Mouse (Mus musculus): ENCODE measurements around the gene Tgfbi. TPM values are rescaled to one million over a fixed set of nuclear protein-coding genes. Genes with fewer than 3 reads are reported as not detected.
A peak's percentile ranks its signal among the peaks of the same experiment; 100 is the strongest.

Tgfbi gene
- total RNA-seq, 2 experiments from 2014 or later: 2.4 to 3.2 TPM

DNA sequence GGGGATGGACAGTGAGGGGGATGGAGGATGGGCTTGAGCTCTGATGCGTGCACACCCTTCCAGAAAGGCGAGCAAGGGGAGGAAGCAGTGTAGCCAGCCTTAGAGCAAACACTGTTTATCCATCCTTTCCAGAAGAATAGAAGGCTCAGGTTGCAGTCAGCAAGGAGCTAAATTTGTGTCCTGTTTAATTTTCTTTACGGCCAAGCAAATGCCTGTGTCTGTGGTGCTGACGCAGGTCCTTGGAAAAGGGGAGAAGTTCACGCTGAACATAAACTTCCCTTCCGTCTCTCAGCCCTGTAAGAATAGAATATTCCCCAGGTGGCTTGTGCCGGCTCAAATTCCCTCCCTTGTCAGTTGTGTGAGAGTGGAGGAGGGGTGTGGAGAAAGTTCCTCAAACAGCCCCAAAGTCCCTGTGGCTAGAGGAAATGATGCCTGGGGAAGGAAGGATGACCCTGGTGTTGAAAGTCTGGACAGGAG lies 24.9 kb downstream of the Tgfbi start:
- DNase-seq (ENCODE audit: low spot score in 2 of 2): no peak

DNA sequence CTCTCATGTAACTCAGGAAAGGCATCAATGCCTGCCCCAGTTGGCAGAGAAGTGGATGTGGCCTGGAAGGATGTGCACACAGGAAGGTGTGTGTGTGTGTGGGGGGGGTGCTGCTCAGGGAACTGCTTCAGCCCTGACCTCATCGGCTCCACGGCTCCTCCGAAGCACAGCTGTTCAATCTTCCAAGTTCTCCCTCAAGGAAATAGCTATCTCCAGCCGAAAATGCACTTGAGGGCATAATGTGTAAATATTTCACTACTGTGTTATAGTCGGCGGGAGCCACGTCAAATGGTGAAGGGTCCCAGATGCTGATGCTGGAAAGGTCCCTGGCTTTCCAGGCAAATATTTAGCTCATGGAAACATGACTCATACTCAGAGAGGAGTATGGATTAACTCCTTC lies 25.6 kb downstream of the Tgfbi start:
- no peak for DNase-seq (ENCODE audit: low spot score in 2 of 2)

DNA sequence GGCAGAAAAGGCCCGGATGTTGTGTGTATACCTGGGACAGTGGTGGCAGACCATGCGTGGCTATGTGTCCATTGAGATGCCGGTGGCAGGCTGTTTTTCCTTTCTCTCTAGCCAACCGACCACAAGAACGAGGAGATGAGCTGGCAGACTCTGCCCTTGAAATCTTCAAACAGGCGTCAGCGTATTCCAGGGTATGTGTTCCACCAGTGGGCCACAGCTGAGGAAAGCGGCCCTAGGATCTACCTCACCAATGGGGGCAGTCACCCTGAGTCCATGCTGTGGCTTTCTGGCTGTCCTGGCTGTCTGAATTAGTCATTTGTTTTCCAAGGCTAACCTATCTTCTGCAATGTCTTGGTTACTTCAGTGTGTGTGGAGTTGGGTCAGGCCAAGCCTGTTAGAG lies 27.7 kb downstream of the Tgfbi start:
- DNase-seq (ENCODE audit: low spot score in 2 of 2): no peak

DNA sequence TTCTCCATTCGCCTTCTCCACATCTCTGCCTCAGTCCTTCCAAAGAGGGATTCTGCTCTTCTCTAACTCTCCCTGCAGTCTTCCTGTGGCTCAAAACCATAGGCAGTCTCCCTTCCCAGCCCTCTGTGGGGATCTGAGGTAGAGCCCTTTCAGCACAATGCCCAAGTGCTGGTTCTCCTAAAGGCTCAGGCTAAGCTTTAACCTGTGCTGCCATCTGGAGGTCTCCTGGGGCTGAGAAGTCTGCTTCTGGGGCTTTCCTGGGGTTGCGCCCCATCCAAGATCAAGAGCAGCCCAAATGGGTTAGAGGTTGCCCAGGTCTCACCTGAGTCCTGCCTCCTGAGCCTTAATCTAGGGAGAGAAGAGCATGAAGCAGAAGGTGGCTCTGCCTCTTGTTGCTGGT lies 32.4 kb downstream of the Tgfbi start:
- peak in 1 of 2 experiments; percentile 20 for DNase-seq (ENCODE audit: low spot score in 2 of 2)

DNA sequence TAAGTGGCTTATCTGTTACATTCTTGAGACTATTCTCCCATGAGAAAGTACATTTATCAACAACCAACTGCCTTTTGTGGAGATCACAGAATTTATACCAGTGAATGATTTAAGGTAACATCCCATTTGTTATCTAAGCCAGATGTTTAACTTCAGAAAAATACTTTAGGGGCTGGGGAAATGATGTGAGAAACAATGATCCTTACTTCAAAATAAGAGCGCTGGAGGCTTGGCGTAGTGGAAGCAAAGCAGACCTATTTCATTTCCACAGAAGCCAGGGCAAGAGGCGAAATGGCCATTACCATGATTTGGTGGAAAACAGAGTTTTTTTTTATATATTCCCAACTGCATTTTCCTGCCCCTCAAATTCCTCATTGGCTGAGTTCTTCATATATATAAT lies 34.7 kb downstream of the Tgfbi start:
- no peak for DNase-seq (ENCODE audit: low spot score in 2 of 2)

DNA sequence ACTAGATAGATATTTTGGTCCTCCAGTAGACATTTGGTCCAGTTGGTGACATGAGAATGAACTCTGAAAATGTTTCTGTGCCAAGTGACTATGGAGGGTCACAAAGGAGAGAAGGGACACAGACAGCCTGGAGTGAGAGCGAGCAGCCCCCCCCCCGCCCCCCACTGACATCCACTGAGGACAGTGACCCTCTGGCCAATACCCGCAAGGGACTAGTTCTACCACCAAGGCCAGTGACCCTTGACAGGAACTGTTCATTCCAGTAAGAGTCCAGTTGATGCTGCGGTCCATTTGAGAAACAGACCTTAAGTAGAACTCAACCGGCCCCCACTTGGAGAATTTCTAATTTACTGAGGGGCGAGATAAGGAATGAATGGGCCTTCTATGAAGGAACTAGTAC lies 36.4 kb downstream of the Tgfbi start:
- DNase-seq (ENCODE audit: low spot score in 2 of 2): no peak

DNA sequence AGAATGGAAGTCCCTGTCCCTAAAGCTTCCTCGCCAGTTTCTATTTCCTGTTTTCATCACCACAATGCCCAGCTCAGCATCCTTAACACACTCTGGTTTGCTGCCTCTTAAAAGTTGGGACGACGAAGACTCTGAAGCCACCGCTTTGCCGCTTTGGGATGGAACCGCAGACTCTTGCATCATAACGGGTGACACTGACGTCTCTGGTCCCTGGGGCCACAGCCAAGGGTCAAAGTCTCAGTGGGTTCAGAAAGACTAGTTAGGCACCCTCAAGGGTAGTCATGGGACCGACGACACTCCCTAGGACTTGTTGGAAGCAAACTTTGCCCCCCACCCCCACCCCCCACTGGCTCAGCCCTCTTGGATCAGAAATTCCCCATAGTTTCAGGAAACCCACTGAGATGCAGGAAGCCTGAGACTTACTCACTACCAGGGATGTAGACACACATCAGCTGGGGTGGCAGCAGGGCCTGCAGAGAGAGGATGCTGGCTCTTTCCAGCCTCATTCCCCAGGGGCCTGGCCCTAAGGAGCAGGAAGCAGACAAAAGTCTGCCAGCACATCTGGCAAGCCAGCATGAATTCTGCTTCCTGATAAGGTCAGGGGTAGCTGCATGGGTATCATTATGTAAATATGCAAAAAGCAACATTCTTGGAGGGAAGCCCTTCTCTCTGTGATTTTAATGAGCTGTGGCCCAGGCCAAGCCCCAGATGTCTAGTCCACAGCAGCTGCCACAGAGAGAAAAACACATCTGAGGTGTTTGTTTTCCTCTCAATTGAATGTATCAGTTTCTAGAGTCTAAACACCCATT lies 38.5 kb downstream of the Tgfbi start:
- DNase-seq (ENCODE audit: low spot score in 2 of 2): no peak

DNA sequence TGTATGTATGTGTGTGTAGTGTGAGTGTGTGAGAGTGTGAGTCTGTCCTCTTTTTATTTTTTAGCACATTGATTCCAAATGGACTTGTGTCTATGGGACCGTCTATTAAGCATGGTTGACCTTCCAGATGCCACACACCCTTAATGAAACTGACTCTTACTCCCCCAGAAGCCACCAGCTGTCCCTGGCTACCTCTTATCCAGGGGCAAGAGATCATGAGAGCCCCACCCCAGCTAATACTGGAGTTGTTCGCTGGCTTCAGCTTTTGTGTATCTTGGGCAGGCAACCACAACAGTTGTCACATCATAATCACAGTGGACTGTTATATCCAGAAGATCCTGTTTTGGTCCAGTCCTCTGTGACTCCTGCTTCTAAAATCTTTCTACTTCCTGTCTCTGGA lies 40.7 kb downstream of the Tgfbi start:
- DNase-seq (ENCODE audit: low spot score in 2 of 2): no peak

DNA sequence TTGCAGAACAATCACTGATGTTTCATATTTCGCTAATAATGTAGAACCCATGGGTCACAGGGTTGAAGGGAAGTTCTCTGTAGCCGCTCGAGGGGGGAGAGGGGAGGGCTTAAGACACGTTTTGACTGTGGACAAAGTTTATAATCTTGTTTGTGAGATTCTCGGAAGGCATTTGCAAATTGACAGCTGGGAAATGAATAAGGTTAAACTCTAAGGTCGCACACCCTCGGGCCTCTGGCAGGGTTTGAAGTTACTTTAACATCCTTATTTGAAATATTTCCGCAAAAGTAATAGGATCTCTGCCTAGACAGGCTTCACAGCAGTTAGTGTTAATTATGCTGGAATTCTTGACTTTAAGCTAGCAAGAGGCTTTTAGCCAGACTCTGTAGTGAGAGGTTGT lies 43.1 kb downstream of the Tgfbi start:
- no peak for DNase-seq (ENCODE audit: low spot score in 2 of 2)

DNA sequence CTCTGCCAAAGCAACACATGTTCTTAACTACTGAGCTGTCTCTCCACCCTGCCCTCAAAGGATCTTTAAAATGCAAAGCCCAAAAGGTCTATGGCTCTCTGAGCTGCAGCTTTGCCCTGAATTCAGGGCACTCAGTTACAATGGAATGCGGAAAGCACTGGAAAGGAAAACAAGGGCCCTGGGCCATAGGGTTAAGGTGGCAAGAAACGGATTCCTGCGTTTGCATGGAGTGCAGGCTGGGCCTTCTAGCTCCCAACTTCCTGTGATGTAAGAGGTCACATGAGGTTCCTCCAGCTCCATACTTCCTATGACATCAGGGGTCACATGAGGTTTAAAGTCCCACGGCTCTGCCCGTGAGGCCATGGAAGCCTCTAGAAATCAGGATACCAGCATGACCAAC lies 44.9 kb downstream of the Tgfbi start:
- DNase-seq (ENCODE audit: low spot score in 2 of 2): no peak

DNA sequence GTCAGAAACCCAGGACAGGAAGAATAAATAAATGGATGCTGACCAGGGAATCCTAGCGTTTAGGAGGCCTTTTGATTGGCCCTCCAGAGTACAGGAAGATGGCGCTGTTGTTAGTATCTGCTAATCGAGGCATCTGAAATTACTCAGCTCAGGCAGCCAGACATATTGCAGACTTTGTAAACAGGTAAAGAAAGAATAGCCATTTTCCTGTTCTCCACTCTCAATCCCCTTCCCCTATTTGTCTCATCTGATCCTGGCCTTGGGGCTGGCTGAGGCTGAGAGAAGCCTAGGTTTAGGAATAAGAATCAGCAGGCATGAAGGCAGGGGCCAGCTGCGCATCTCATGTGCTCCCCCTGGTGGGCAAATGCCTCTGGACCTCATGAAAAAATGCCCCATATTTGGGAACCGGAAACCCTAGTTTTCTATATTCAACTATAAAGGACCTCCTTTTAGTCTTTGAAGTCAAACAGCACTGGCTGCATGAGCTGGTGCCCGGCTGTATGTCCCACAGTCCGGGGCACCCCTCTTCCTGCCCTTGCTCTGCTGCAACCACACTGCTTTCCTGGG lies 48.7 kb downstream of the Tgfbi start:
- DNase-seq (ENCODE audit: low spot score in 2 of 2): peak; percentile 44 to 77

DNA sequence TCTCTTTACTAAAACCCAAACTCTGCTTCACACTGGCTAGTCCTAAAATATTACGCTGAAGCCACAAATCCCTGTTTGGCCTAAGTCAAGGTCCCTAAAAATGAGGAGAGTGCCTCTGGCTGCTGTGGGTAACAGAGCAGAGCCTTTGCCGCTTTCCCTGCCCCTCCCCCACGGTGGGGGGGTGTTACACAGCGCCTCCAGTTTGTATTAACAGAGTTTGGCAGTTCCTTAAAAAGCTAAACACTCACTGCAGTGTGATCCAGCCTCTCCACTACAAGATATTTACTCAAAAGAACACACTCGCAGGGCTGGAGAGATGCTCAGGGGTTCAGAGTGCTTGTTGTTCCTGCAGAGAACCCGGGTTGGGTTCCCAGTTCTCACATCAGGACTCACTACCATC lies 49.6 kb downstream of the Tgfbi start:
- no peak for DNase-seq (ENCODE audit: low spot score in 2 of 2)

DNA sequence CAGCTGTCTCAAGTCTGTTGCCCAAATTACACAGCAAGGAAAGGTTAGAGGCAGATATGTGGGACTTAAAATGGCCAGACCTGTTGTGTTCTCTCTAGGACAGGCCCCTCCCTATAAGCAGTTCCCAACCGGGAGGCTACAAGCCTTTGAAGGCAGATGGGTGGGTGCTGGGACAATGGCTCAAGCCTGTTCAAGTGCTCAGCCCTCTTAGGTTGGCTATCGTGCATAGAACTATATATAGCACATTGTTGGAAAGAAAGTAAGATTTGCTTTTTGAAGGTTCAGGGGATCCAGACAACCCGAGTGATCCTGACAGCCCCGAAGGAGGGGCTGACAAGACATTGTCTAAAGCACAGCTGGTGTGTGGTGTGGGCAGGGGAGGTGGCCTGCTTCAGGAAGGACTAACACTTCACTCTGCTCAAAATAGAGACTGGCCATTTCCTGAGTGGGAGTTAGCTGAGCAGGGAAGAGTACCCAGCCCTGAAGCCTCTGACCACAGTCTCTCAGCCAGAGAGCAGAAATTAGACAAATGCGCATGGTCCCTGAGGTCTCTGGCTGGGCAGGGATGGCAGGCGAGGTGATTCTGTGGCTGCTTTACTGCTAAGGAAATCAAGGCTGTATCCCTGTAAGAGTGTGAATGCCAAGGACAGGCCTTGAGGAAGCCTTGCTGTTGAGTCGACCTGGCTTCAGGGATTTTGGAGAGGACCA lies 52.7 kb downstream of the Tgfbi start:
- DNase-seq (ENCODE audit: low spot score in 2 of 2): no peak

DNA sequence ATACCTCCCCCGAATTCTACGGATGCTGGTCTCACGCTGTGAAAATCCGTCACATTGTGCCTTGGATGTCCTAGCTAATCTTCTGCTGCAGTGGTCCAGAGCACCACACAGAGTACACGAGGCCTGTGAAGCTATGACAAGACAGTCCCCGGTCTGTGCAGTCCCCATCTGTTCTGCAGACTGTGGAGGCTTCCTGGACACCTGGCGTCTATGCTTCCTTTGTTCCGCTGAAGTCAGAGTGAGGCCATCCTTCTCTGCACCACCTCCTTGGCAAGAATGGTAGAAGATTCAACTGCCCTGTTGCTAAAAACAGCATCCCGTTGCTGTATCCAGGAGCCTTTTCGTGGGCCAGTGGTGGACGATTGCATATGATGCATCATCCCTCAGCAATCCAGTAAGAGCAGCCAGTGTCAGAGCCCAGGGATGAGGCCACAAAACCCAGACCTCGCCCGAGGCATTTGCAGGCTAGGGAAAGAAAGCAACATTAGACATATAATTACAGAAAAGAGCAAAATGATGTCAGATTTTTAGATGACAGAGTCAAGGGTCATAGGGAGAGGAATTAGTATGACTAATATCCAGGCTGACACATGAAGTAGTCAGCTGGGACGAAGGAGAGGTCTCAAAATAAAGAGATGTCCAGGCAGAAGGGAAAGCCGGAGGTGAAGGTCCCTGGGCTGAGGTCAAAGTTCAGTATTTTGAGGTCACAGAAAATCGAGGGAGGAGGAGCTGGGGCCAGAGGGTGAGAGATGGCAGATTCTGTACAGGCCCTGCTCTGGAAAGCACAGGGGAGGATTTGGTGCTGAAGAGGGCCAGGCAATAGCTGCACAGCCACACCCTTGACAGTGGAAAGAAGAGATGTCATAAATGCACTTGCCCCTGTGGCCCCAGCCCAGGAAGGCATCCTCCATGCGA lies 55.2 kb downstream of the Tgfbi start:
- DNase-seq (ENCODE audit: low spot score in 2 of 2): no peak

DNA sequence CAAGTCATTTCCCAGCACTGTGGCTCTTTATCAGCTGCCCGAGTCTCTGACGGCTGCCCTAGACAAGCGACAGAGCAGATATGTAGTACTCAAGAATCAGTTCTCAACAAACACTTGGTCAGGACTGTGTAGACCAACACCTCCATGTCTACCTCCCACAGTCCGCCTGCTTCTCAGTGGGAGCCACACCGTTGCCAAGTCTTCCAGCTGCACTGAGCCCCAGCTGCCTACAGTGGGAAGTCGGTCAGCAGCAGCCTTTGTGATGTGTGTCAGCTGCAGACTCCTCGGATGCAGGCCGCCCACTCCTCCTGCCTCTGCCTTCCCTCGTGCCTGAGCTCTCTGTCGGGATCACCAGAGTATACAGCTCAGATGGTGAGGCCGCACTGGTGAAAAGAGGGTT lies 61.9 kb downstream of the Tgfbi start:
- no peak for DNase-seq (ENCODE audit: low spot score in 2 of 2)

DNA sequence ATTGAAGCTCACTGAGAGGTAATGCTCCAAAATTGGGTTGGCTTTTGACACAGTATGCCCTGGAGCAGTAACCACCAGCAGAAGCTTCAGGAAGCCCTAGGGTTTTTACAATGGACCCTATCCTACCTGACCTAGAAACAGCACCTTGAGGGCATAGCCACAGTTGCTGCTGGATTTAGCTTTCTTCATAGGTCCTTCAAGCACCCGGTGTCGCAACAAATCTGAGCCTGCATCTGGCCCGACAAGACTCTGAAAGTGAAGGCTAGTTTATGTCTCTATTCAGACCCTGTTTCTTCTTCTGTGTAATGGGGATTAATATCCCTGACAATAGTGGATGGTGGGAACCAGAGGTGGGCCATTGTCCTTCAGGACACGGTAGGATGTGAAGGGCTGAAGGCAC lies 68.4 kb downstream of the Tgfbi start:
- DNase-seq (ENCODE audit: low spot score in 2 of 2): no peak

DNA sequence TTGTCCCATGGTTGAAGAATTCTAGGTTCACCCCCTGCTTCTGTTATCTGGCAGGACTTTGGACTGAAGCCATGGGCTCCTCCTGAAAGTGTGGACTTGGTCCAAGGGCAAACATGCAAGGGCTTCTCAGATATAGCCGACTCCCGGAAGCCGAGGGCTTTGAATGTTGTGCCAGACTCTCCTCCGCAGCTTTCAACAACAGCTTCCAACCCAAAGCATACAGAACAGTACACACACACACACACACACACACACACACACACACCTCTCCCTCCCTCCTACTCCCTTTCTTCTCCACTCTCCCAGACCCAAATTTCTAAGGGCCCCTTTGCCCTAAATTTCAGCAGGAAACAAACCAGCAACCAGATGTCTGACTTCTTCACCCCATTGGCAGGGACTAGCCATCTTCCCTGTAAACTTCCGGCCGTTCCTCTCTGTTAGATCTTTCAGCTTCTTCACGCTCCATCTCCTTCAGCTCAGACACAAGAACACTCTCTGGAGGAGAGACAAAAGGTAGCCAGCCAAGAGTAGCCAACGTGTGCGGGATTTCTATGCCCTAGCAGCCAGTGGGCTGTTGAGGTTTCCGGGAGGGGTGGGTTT lies 69.0 kb downstream of the Tgfbi start:
- no peak for DNase-seq (ENCODE audit: low spot score in 2 of 2)

DNA sequence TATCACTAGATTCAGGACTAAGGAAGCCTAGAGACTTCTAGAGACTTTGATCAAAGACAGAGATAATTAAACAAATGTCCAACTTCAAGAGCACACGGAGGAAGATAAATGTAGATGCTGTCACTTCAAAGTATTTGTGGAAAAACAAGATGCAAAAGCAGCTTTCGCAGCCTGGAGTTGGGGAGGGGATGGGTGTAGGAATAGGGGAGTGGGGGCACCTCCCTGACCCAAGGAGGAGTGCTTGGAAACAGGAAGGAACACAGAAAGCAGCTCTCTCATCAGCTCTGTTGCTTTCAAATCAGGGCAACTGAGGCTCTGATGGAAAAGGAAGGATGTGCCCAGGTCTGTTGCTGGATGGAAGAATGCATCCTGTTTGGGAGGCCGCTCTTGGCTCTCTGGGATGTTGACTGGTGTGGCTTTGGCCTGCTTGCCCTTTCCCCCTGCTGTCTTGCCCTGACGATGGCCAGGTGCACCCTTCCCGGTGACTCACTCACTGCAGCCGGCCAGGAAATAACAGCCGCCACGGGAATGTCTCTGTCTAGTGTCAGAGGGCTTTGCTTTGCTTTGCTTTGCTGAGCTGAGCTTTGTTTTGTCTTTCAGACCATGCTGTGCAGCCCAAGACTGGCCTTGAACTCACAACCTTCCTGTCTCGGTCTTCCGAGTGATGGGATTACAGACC lies 69.6 kb downstream of the Tgfbi start:
- no peak for DNase-seq (ENCODE audit: low spot score in 2 of 2)

DNA sequence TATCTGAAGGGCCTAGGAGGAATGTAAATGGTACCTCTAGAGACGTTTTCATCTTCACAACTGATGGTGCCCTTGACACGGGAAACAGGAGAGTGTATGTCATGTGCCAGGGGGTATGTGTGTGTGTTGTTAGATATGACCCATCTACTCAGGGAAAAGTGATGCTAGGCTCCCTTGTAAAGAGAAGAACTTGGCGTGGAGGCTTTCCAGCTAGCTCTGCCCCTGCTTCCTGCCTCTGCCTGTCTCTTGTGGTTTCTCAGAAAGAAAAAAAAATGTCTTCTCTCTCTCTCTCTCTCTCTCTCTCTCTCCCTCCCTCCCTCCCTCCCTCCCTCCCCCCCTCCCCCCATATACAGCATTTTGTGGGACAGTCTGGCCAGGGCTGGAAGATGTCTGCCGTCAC lies 72.6 kb downstream of the Tgfbi start:
- DNase-seq (ENCODE audit: low spot score in 2 of 2): no peak

DNA sequence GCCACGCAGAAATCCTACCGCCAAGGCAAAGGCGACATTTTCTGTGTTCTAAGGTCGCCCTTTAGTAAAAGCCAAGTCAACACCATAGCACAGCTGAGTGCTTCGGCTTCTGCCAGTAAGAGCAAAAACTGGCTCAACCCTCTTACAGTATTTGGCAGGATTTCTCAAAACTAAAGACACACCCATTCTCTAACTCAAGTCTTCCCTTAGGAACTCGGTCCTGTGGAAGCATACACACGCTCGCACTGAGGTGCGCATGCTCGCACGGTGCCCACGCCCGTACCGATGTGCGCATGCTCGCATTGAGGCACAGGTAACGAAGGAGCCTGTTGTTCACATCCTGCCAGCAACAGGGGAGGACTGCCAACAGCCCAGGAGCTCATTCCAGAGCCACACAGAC lies 73.0 kb downstream of the Tgfbi start:
- peak; percentile 59 to 81 for DNase-seq (ENCODE audit: low spot score in 2 of 2)

Data from layer of hippocampus, adult 18-20 months (tissue).